Mouse (Mus musculus): ENCODE data around the gene Cdc37l1. TPM values are rescaled to one million over a fixed set of nuclear protein-coding genes. Genes with fewer than 3 reads are reported as not detected.
"Not testable (repeated sequence)": the region's sequence is repeated elsewhere in the genome, so short reads cannot be mapped to it uniquely, and the experiment has no call there.

The Cdc37l1 gene
- polyA plus RNA-seq, 1 experiment from 2014 or later = 45.2 TPM

DNA sequence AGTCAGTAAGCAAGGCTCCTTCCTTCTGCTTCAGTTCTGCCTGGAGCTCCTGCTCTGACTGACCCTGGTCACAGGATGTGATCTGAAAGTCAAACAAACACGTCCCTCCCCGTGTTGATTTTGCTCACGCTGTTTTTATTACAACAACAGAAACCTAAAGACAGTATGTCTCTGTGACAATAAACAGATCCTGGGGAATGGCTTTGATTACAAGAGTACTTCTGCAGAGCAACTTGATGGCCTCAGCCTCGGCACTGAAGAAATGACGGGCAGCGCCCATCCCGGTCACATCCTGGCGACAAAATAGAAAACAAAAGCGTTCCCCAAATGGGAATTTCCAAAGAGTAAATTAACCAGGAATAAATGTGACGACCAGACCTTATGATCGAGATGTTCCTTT, 19.9 kb upstream of the Cdc37l1 start:
- Histone ChIP-seq H3K36me3 (no peaks in the 10 kb centered on the region), H3K4me1 (peaks cover 14% of the 10 kb centered on the region; the same call in 1 of the 2 replicates), H3K9me3 (no peaks in the 10 kb centered on the region), H3K27me3 (peaks cover 9% of the 10 kb centered on the region), H3K4me2 (replicated peaks) (no peak overlapping the region), H3K4me3 (no peak overlapping the region), H3K9ac (no peak overlapping the region), H3K27ac (no peak overlapping the region)
- 42% methylated on average over 11 of the region's 11 CpGs for WGBS
- no peak for ATAC-seq (ENCODE audit: low FRiP score, low read depth)

DNA sequence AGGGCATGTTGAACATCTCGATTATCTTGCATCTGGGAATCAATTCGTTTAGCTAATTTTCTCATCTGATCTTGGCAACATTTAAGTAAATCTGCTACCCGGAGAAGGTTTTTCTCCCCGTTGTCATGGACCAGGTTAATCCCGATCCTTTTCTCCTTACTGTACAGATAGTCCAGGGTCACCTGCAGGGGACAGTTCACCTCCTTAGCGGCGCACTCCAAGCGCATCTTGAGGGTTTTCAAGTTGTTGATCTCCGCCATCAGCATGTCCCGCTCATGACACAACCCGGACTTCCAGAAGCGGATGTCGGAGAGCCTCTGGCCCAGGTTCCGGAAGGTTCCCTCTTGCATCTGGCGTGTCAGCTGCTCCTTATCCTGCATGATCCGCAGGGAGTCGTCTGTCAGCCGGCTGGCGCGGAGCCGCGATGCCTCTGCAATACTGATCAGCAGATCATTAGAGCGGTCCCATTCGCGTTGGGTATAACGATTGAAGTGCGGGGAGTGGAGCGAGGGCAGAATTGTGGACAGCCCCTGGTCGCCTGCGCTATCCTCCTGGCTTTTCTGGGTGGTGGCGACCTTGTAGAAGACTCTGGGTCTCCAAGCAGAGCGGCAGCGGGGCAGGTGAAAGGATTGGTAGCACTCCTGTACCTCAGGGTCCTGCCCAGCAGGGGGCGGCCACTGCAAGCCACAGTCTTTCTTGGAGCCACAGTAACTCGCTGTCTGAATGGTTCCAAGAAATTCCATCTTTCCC, 15.1 kb upstream of the Cdc37l1 start:
- peak overlapping the region; percentile 50; the same call in 1 of the 2 replicates for H3K9ac ChIP-seq
- WGBS = 21% methylated on average over 35 of the region's 35 CpGs
- peak overlapping the region; percentile 41 for H3K4me3 ChIP-seq
- ATAC-seq (ENCODE audit: low FRiP score, low read depth) = no peak; the same call in 1 of the 2 replicates
- H3K27me3 ChIP-seq = peaks cover 9% of the 10 kb centered on the region
- H3K9me3 ChIP-seq = no peaks in the 10 kb centered on the region
- no peaks in the 10 kb centered on the region for H3K36me3 ChIP-seq
- peak overlapping the region; percentile 74 for H3K4me2 ChIP-seq (replicated peaks)
- peaks cover 4% of the 10 kb centered on the region; the same call in 1 of the 2 replicates for H3K4me1 ChIP-seq
- no peak overlapping the region for H3K27ac ChIP-seq

DNA sequence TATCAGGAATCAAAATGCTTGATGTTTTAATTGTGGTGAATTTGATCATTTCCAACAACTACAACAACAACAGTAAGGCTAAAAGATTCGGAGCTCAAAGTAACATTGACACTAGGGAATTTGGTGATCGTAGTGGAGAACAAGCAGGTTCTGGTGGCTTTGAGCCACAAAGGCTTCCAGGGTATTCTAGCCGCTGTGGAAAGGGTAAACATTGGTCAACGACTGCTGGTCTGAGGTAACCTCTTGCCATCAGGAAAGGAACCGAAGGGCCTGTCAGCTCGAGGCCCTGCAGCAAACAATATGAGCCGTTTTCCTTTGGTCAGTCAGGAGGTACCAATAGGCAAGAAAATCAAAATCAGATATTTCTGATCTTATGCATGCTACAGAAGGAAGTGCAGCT, 7.5 kb upstream of the Cdc37l1 start:
- no peak overlapping the region for H3K9ac ChIP-seq
- H3K36me3 ChIP-seq = no peaks in the 10 kb centered on the region
- WGBS = 72% methylated on average over 7 of the region's 7 CpGs
- no peaks in the 10 kb centered on the region for H3K4me1 ChIP-seq
- H3K27me3 ChIP-seq = no peaks in the 10 kb centered on the region
- H3K9me3 ChIP-seq = no peaks in the 10 kb centered on the region
- H3K4me3 ChIP-seq = no peak overlapping the region
- ATAC-seq (ENCODE audit: low FRiP score, low read depth) = no peak
- H3K4me2 ChIP-seq (replicated peaks) = no peak overlapping the region
- no peak overlapping the region for H3K27ac ChIP-seq

DNA sequence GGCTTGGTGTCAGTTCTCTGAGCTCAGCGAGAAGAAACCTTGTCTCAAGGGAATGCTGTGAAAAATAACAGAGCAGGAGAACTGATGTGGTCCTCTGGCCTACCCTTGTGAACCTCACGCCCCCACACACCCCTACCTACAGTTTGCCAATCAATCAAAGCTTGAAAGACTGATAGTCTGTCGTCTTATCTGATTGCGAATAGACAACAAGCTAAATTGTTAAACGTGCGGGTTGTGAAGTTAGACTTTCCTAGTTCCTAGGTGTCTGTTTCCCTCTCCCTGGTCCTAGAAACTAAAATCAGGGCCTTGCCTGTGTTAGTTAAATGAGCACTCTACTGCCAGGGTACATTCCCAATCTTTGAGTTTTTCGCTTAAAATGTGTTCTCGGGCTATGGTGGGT, 637 bp upstream of the Cdc37l1 start:
- H3K4me3 ChIP-seq = peak overlapping the region; percentile 88
- 67% methylated on average over 8 of the region's 8 CpGs for WGBS
- ATAC-seq (ENCODE audit: low FRiP score, low read depth) = no peak
- H3K27ac ChIP-seq = peak overlapping the region; percentile 61; the same call in 1 of the 2 replicates
- no peaks in the 10 kb centered on the region for H3K27me3 ChIP-seq
- H3K4me2 ChIP-seq (replicated peaks) = peak overlapping the region; percentile 76
- peak overlapping the region; percentile 93 for H3K9ac ChIP-seq
- H3K4me1 ChIP-seq = peaks cover 14% of the 10 kb centered on the region
- H3K9me3 ChIP-seq = no peaks in the 10 kb centered on the region
- H3K36me3 ChIP-seq = peaks cover 12% of the 10 kb centered on the region

DNA sequence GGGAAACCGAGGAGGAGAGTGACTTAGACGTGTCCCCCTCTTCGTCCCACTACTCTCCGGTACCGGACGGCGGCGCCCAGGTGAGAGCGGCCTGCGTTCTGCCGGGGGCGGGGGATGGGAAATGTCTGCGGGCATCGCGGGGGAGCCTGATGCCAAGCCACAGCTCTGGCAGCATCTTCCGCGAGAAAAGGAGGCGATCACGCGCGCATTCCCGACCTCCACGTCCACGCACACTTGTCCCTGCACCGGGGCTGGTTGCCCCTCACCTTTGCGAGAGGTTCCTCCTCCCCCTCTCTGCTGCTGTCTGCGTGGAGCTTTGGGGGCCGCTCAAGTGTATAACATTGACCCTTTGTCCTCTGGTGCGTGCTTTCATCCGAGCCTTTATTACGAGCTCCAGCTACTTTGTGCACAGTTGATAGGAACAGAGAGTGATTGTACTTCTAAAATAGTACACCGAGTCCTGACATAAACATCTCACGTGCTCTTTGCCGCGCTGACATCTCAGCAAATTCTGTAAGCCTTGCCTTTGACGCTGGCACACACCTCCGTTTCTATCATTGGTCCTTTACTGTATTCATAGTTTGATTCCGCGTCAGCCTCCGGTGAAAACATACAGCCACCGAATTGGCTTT, 554 bp downstream of the Cdc37l1 start:
- peak overlapping the region; percentile 88 for H3K4me3 ChIP-seq
- ATAC-seq (ENCODE audit: low FRiP score, low read depth) = peak; percentile 45
- peak overlapping the region; percentile 93 for H3K9ac ChIP-seq
- H3K36me3 ChIP-seq = peaks cover 24% of the 10 kb centered on the region
- peak overlapping the region; percentile 84 for H3K27ac ChIP-seq
- H3K9me3 ChIP-seq = no peaks in the 10 kb centered on the region
- peak overlapping the region; percentile 76 for H3K4me2 ChIP-seq (replicated peaks)
- no peaks in the 10 kb centered on the region for H3K27me3 ChIP-seq
- 1% methylated on average over 41 of the region's 41 CpGs for WGBS
- peaks cover 14% of the 10 kb centered on the region for H3K4me1 ChIP-seq

DNA sequence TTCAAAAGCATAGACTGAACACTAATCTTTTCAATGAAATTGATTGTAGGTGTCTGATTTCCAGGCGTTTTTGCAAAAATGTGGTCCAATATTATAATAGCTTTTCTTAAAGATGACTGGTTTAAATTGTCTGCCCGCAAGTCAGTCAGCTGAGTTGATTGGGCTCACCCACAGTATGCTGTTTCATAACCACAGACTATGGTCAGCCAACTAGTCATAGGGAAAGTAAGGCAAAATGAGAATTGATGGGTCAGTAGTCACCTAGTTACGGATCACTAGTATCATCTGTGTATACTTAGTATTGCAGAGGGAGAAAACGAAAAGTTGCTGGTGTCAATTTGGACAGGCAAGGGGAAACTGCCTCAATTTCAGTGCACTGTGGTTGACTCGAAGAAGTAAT, 1.2 kb downstream of the Cdc37l1 start:
- peak overlapping the region; percentile 76 for H3K4me2 ChIP-seq (replicated peaks)
- no peak for ATAC-seq (ENCODE audit: low FRiP score, low read depth)
- H3K27ac ChIP-seq = no peak overlapping the region
- peaks cover 14% of the 10 kb centered on the region for H3K4me1 ChIP-seq
- H3K4me3 ChIP-seq = peak overlapping the region; percentile 88
- H3K9me3 ChIP-seq = no peaks in the 10 kb centered on the region
- WGBS = 62% methylated on average over 5 of the region's 5 CpGs
- peak overlapping the region; percentile 93 for H3K9ac ChIP-seq
- no peaks in the 10 kb centered on the region for H3K27me3 ChIP-seq
- H3K36me3 ChIP-seq = peaks cover 30% of the 10 kb centered on the region

DNA sequence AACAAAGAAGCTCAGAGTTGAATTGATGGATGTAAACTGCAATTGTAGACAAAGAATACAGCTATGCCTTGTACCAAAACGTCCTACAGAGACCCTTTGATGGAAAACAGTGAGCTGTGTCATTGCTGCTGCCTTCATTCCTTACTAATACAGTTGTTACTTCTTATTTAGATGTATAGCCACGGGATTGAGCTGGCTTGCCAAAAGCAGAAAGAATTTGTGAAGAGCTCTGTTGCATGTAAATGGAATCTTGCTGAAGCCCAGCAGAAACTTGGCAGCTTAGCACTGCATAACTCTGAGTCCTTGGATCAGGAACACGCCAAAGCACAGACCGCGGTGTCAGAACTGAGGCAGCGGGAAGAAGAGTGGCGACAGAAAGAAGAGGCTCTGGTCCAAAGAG, 4.7 kb downstream of the Cdc37l1 start:
- H3K27ac ChIP-seq = no peak overlapping the region
- peaks cover 8% of the 10 kb centered on the region for H3K4me1 ChIP-seq
- H3K27me3 ChIP-seq = no peaks in the 10 kb centered on the region
- ATAC-seq (ENCODE audit: low FRiP score, low read depth) = no peak
- H3K9me3 ChIP-seq = no peaks in the 10 kb centered on the region
- no peak overlapping the region for H3K4me3 ChIP-seq
- H3K4me2 ChIP-seq (replicated peaks) = no peak overlapping the region
- 88% methylated on average over 7 of the region's 7 CpGs for WGBS
- H3K9ac ChIP-seq = no peak overlapping the region
- H3K36me3 ChIP-seq = peaks cover 44% of the 10 kb centered on the region

DNA sequence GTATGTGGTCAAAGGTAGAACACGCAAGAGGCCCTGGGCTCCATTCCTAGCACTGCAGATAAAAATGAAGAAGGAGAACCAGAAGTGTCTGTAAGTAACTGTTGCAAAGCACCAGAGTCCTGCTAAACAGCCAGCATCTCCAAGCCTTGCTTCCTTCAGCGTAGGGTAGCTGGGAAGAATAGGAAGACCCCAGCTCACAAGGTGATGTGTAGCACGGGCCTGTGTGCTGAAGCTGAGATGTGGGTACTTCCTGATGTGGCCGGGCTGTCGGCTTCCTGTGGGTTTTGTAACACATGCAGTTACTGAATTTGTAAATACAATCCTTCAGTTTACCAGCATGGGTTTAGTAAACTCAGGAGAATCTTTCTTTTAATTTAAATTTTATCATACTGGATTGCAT, 5.2 kb downstream of the Cdc37l1 start:
- Histone ChIP-seq H3K27ac (no peak overlapping the region), H3K36me3 (peaks cover 48% of the 10 kb centered on the region), H3K9ac (no peak overlapping the region), H3K4me1 (peaks cover 8% of the 10 kb centered on the region), H3K9me3 (no peaks in the 10 kb centered on the region), H3K4me3 (no peak overlapping the region), H3K27me3 (no peaks in the 10 kb centered on the region), H3K4me2 (replicated peaks) (no peak overlapping the region)
- ATAC-seq (ENCODE audit: low FRiP score, low read depth) = no peak
- WGBS = 92% methylated on average over 5 of the region's 5 CpGs

DNA sequence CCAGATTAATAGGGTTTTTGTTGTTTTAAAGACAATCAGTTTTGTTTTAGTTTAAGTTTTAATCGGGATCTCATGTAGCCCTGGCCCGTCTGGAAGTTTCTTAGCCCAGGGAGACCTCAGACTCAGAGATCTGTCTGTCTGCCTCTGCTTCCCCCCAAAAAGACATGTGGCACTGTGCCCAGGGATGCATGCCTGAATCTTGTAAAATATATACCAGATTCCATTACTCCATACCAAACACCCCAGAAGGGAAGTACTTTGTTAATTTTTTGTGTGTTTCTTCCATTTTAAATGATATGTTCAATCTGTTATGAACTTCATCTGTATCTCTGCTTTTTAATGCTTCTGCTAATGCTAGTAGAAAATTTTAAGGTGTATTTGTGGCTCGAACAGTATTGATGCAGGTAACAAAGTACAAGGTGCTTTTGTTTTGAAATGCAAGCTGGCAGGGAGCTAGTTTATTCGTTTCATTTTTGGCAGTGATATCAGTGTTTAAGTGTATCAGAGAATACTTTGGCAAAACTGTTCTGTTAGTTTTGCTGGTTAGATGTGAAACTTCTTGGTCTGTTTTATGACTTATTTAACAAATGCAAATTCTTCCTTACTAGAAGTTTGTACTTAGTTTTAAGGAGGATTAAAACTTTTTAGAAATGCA, 8.0 kb downstream of the Cdc37l1 start:
- ATAC-seq (ENCODE audit: low FRiP score, low read depth) = no peak
- H3K27me3 ChIP-seq = no peaks in the 10 kb centered on the region
- H3K36me3 ChIP-seq = peaks cover 71% of the 10 kb centered on the region
- no peak overlapping the region for H3K9ac ChIP-seq
- no peak overlapping the region for H3K4me2 ChIP-seq (replicated peaks)
- H3K4me1 ChIP-seq = no peaks in the 10 kb centered on the region
- no peak overlapping the region for H3K4me3 ChIP-seq
- H3K27ac ChIP-seq = no peak overlapping the region
- H3K9me3 ChIP-seq = no peaks in the 10 kb centered on the region
- WGBS = 76% methylated on average over 4 of the region's 4 CpGs

DNA sequence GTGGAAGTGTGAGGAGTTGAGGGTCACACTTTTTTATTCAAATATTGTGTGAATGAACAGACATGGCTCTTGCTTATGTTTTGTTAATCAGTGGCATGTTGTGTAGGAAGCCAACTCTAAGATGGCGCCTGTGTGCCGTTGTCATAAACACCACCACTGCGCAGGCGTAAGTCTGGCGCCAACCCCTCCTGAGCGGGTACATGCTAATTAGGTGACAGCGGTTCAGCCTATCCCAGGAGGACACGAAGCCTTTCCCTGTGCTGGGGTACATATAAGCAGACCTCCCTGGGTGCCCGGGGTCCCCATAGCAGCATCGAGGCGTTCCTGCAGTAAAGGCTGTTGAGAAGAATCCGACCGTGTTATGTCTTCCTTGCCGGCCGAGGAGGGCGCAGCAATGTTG, 10.2 kb downstream of the Cdc37l1 start:
- H3K4me2 ChIP-seq (replicated peaks); ATAC-seq (ENCODE audit: low FRiP score, low read depth); H3K27ac ChIP-seq; H3K9me3 ChIP-seq; H3K9ac ChIP-seq; H3K27me3 ChIP-seq; H3K4me1 ChIP-seq; H3K4me3 ChIP-seq: not testable (repeated sequence)
- peaks cover 61% of the 10 kb centered on the region for H3K36me3 ChIP-seq
- 96% methylated on average over 16 of the region's 16 CpGs for WGBS

DNA sequence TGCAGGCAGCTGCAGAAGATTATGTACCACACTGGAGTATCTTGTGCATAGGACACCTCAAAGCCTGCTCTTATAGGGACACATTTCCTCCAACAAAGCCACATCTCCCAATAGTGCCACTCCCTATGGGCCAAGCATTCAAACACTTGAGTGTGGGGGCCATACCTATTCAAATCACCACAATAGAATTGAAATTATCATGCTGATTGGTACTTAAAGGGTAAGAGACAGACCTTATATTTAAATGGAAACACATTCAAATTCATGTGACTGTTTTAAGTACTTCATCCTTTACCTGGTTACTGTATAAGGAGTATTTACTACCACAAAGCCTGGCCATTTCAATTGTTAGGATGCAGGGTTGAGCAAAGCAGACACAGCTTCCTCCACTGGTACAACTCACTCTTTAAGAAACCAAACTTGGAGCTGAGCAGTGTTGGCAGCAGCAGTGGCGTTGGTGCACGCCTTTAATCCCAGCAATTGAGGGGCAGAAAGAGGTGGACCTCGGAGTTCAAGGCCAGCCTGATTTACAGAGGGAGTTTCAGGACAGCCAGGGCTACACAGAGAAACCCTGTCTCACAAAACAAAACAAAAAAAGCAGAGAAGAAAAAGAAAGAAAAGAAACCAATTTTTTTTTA, 18.0 kb downstream of the Cdc37l1 start:
- no peak for ATAC-seq (ENCODE audit: low FRiP score, low read depth)
- WGBS = 85% methylated on average over 3 of the region's 3 CpGs
- Histone ChIP-seq H3K9ac (no peak overlapping the region), H3K4me3 (no peak overlapping the region), H3K4me1 (no peaks in the 10 kb centered on the region), H3K27me3 (no peaks in the 10 kb centered on the region), H3K9me3 (no peaks in the 10 kb centered on the region), H3K36me3 (peaks cover 63% of the 10 kb centered on the region), H3K27ac (no peak overlapping the region), H3K4me2 (replicated peaks) (no peak overlapping the region)

DNA sequence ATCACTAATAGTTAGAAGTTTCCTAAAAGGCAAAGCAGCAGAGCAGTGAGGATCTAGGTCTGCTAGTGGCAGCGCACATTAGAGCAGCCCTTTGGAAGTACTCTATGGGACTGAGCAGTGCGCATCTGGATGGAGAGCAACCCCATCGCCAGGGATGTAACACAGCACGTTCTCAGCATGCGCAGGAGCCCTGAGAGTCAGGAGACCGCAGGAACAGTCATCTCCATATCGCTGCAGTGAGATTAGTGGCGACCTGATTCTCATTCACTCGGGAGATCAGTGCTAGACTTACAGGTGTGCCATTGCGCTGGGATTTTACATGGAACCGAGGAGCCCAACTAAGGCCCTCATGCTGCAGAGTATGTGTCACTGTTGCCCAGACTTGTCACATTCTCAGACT, 18.9 kb downstream of the Cdc37l1 start:
- 95% methylated on average over 11 of the region's 11 CpGs for WGBS

More for the DNA sequence above, 18.9 kb downstream of the Cdc37l1 start:
- Histone ChIP-seq H3K27ac (no peak overlapping the region), H3K9me3 (no peaks in the 10 kb centered on the region), H3K9ac (no peak overlapping the region), H3K36me3 (peaks cover 69% of the 10 kb centered on the region), H3K27me3 (no peaks in the 10 kb centered on the region), H3K4me1 (no peaks in the 10 kb centered on the region), H3K4me3 (no peak overlapping the region), H3K4me2 (replicated peaks) (no peak overlapping the region)
- ATAC-seq (ENCODE audit: low FRiP score, low read depth) = no peak
